Mouse (Mus musculus): ENCODE data around the gene Fgfr2.

Fgfr2 gene

DNA sequence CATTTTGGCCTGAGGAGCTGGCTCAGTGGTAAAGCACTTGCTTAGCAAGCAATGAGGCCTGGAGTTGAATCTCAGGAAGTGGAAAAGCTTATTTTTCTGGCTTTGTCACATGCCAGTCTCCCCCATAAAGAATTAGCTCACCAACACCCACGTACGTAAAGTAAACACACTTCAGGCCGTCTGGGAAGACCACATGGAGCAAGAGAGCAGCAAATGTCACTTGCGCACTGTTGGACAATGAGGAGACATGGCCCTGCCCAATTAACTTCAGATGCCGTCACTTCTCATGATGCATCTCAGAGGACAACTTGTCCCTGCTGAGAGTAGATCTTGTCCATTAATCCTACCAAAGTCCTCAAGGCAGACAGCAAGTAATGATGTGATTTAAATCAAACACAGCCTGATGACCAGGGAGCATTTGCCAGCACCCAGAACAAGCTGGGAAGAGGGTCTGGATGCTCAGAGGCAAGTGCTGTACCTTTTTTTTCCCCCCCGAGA is 774.0 kb downstream of the Fgfr2 start:
- DNase-seq = no peak

DNA sequence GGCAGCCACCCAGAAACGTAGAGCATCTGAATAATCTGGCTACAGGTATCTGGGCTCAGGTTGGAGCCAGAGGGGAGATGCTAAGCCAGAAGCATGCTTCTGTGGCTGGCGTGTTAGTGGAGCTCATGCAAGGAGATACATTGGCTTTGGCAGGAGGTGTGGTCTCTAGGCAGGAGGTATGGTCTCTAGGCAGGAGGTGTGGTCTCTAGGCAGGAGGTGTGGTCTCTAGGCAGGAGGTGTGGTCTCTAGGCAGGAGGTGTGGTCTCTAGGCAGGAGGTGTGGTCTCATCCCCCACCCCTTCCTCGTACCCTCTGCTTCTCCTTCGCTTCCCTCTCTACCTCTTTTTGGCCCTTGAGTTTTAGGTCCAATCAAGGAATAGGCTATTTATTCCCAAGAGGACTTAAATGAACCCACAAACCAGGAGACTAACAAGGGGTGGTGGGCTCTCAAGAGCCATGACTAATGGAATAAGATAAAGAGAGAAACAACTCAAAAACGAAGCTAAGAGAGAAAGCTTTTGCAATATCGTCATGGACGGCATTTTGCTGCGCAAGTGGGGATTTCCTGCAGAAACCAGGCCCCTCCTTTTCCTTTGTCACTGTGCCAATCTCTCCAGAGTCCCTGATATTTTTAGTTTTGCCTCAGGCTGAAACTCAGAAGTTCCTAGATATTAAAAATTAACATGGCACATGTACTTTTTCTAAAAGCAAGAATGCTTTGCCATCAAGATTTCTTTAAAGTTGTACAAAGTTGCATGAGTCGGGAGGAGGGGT is 775.7 kb downstream of the Fgfr2 start:
- DNase-seq = no peak

GRCm38 (mm10) chr7:132345526-132346070 is 777.6 kb downstream of the Fgfr2 start:
- DNase-seq = no peak

DNA sequence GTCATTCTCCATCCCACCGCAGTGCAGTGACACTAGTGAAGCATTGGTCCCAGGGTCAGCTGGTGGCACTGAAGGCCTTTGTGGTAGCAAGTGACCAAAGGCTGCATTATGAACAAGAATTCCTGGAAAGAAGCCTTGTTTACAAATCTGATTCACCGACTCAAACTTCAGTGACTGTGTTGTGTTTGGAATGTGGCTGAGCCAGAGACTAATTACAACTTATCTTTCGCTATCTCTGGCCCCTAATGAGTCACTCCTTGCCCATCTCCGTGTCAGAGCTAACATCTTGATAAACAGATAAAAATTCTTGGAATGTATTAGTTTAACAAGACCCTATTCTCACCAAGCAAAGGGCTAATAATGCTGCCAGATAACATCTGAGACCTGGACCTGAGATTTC is 778.5 kb downstream of the Fgfr2 start:
- no peak for DNase-seq

- DNase-seq = no peak
Observed at GRCm38 (mm10) chr7:132343900-132344299, 779.2 kb downstream of the Fgfr2 start.

- no peak for DNase-seq
Observed at GRCm38 (mm10) chr7:132343146-132343545, 780.0 kb downstream of the Fgfr2 start.

DNA sequence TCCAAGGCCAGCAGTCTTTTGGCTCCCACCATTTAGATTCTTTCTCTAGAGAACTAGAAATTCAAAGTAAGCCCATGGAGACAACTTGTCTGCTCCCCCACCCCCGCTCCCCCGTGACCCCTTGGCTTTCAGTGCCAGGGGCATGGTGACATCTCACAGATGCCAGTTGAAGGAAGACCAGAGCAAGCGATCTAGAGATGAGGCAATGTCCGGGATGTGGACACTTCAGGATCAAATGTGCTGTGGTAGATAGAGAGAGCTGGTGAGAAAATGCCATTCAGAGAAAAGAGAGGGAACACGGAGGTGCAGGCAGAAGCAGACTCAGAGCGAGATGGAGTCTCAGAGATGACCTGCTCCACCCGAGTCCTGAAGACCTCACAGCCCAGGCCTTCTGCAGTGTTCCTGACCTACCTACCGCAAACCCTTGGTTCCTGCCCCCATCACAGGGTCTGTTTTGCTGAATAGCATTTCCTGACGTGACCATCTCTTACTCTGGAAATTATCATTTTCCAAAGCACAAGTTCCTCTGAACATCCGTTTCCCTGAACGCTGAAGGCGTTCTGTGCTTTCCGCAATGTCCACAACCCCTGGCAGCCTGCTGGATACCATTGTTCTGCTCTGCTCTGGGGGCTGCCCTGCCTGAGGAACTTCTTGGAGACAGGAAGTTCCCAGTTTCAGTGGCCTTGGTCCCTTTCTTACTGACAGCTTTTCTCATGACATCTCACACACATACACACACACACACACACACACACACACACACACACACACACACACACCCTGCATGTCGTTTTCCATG is 783.9 kb downstream of the Fgfr2 start:
- DNase-seq = no peak

GRCm38 (mm10) chr7:132338350-132338749 is 784.8 kb downstream of the Fgfr2 start:
- no peak for DNase-seq

GRCm38 (mm10) chr7:132337268-132337917 is 785.8 kb downstream of the Fgfr2 start:
- no peak for DNase-seq

GRCm38 (mm10) chr7:132336781-132337180 is 786.4 kb downstream of the Fgfr2 start:
- DNase-seq = no peak

DNA sequence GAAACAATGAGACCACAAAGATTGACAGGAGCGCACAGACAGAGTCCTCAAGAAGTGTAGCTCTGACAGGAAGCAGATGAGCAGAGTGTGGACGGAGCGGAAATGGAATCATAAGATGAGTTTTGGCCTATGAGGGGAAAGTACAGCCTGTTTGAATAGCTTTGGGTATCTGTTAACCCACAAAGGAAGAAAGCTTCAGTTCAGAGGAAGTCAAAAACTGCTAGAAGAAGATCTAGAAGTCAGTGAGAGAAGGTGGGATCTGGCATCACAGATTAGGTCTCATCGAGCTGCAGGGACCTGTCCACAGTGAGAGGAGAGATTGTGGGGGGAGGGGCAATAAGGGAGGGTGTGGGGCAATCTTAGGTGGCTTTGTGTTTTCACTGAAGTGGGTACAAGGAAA is 787.8 kb downstream of the Fgfr2 start:
- DNase-seq = no peak

GRCm38 (mm10) chr7:132333078-132333477 is 790.1 kb downstream of the Fgfr2 start:
- DNase-seq = no peak

DNA sequence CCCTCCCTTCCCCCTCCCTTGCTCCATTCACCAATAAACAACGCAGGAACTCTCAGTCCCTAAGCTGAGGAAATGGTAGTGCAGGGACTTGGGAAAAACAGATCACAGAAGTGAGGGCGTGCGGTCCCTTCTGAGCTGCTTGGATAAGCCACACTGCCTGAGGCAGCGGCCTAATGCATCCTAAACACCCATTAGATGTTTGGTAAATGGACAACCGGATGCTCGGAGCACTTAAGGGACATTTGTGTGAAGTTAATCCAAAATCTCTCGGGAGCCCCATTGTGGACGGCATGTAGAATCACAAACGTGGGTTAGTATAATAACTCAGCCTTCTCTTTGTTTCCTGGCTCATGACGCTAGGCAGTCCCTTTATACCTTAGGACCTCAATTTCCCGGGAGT is 791.0 kb downstream of the Fgfr2 start:
- no peak for DNase-seq

GRCm38 (mm10) chr7:132330179-132330578 is 793.0 kb downstream of the Fgfr2 start:
- no peak for DNase-seq

- DNase-seq = no peak
Observed at GRCm38 (mm10) chr7:132328648-132329047, 794.5 kb downstream of the Fgfr2 start.

DNA sequence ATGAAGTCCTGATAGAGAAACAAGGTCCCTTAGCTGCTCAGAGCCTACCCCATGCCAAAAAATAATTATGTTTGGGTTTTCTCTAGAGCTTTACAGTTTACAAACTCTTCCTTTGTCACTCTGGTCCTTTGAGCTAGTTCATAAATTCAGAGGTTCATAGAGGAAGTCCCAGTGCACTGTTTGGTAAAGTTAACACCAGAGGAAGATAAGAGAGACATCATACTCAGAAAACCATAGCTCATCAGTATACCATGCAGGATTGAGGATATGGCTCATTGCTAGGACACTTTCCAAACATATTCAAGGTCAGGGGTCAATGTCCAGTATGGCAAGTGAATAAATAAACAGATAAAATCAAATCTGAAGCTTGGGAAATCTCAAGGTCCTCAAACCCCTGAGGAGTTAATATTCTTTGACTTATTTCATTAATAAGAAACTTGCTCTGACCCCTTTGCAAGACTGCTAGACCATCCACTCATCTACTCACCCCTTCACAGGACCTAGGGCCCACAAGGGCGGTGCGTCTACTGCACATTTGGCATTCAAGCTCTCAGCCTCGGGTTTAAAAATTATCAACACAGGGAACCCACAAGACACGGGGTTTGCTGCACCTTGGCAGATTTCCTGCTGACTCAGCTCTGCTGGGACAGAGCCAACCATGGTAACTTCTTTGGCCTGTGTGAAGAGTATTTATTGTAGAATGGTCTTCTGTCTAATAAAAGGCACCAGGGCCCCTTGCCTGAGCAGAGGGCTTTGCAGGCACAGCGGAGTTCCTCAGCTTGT is 797.4 kb downstream of the Fgfr2 start:
- DNase-seq = peak; percentile 69 to 72

GRCm38 (mm10) chr7:132323430-132323829 is 799.7 kb downstream of the Fgfr2 start:
- DNase-seq = no peak

DNA sequence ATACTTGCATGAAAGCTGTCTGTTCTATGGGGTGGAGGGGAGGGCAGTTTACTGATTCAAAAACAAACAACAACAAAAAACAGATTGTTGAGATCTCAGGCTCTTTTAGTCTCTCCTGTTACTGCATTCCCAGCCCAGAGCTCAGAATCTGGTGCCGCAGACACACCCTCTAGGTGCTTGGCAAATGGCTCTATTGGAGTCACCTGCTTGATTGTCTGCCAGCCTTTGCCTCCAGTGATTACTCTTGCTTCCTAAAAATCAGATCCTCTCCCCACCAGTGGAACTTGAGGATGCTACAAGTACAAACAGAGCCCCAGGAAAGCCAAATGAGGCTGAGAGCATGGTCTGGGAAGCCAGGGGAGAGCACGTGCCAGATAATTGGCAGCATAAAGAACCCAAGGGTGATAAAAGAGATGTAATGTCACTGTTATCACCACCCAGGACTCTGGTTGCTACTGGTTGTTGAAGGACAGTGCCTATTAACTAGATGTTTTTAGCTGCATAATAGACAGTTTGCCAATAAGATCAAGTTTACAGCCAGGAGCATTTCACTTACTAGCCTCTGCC is 801.7 kb downstream of the Fgfr2 start:
- peak in 1 of 2 experiments; percentile 20 for DNase-seq

GRCm38 (mm10) chr7:132317036-132317541 is 806.1 kb downstream of the Fgfr2 start, which contains the start of gene Chst15:
Gene Chst15, minus strand, starts transcription at chr7:132317228.
- DNase-seq = peak; percentile 64 to 76

- peak; percentile 75 to 78 for DNase-seq
Observed at GRCm38 (mm10) chr7:132316101-132317035, 806.8 kb downstream of the Fgfr2 start.
